Mouse (Mus musculus) CH12.LX (cell line): ENCODE measurements around the gene Asb16. TPM values are rescaled to one million over a fixed set of nuclear protein-coding genes. Genes with fewer than 3 reads are reported as not detected.

Experiments
- DNase-seq: peaks from one replicate; pipeline ENCODE4 v3.0.0-alpha.2; 2013; ENCODE audit errors: extremely low read depth
- H3K27ac ChIP-seq: 2 replicates; pipeline ENCODE4 v1.5.1; 2012; ENCODE audit warnings: low read depth, mild to moderate bottlenecking, control low read depth, moderate library complexity; ENCODE audit not compliant: insufficient read depth
- H3K27me3 ChIP-seq: replicated peaks from 2 replicates; pipeline ENCODE3; 2012; ENCODE audit warnings: inconsistent platforms
- H3K36me3 ChIP-seq, 2 experiments: replicated peaks in 1 of 2; 2 replicates each; pipeline versions ENCODE3 to v1.6.1; 2012; ENCODE audit warnings: inconsistent platforms in 1 of 2, low read length in 1 of 2, mild to moderate bottlenecking in 1 of 2, mixed read lengths in 1 of 2, moderate library complexity in 1 of 2; ENCODE audit not compliant: control insufficient read depth in 1 of 2, insufficient read depth in 1 of 2
- H3K4me1 ChIP-seq, 2 experiments: 2 replicates each; pipeline ENCODE4 v1.6.1; 2012; ENCODE audit warnings: inconsistent platforms in 1 of 2, moderate library complexity in 1 of 2; ENCODE audit not compliant: insufficient read depth in 2 of 2, control insufficient read depth in 1 of 2
- H3K4me2 ChIP-seq: 2 replicates; pipeline ENCODE4 v1.6.1; 2012; ENCODE audit warnings: low read depth, mild to moderate bottlenecking, control low read depth; ENCODE audit not compliant: poor library complexity, insufficient read depth, severe bottlenecking
- H3K4me3 ChIP-seq, 3 experiments: fragments of 150-350 bp in 1 of 3; sonication (generic) in 1 of 3; replicated peaks in 1 of 3; 2 replicates each; pipeline versions ENCODE3 to v1.5.1; 2011 to 2012; ENCODE audit warnings: low read depth in 2 of 3, low read length in 2 of 3, mild to moderate bottlenecking in 2 of 3, moderate library complexity in 2 of 3, control low read depth in 1 of 3, improper control_type of control experiment in 1 of 3, inconsistent platforms in 1 of 3, mixed read lengths in 1 of 3; ENCODE audit not compliant: poor library complexity in 1 of 3
- H3K79me2 ChIP-seq: replicated peaks from 2 replicates; pipeline ENCODE4 v1.6.1; 2012; ENCODE audit warnings: mild to moderate bottlenecking, moderate library complexity; ENCODE audit not compliant: control insufficient read depth, poor library complexity, insufficient read depth, severe bottlenecking; ENCODE audit errors: extremely low read depth
- H3K9ac ChIP-seq: 2 replicates; pipeline ENCODE4 v1.6.1; 2012; ENCODE audit warnings: low read depth, mild to moderate bottlenecking, control low read depth, moderate library complexity; ENCODE audit not compliant: insufficient read depth
- H3K9me3 ChIP-seq: replicated peaks from 2 replicates; pipeline ENCODE3; 2012; ENCODE audit warnings: low read length, inconsistent platforms, mixed read lengths
- CTCF ChIP-seq, 2 experiments: IDR thresholded peaks in 1 of 2; conservative IDR thresholded peaks in 1 of 2; 2 replicates each; pipeline ENCODE4 v1.5.1; 2011 to 2012; ENCODE audit warnings: low read depth in 2 of 2, low read length in 2 of 2, improper control_type of control experiment in 1 of 2, inconsistent platforms in 1 of 2, mild to moderate bottlenecking in 1 of 2, moderate library complexity in 1 of 2
- ELF1 ChIP-seq: IDR thresholded peaks from 2 replicates; pipeline ENCODE4 v1.6.1; 2014; ENCODE audit warnings: low read depth, mild to moderate bottlenecking, inconsistent platforms, low read length, improper control_type of control experiment
- HCFC1 ChIP-seq: IDR thresholded peaks from 2 replicates; pipeline ENCODE4 v1.6.1; 2012; ENCODE audit warnings: low read depth, mild to moderate bottlenecking, inconsistent platforms, low read length, improper control_type of control experiment
- IRF4 ChIP-seq: IDR thresholded peaks from 2 replicates; pipeline ENCODE4 v1.6.1; 2014; ENCODE audit warnings: low read depth, mild to moderate bottlenecking, inconsistent platforms, low read length, improper control_type of control experiment
- JUN ChIP-seq: IDR thresholded peaks from 2 replicates; pipeline ENCODE4 v1.6.1; 2011; ENCODE audit warnings: low read depth, mild to moderate bottlenecking, low read length, improper control_type of control experiment, moderate library complexity; ENCODE audit not compliant: insufficient read depth
- JUND ChIP-seq: conservative IDR thresholded peaks from 2 replicates; pipeline ENCODE4 v1.6.1; 2011; ENCODE audit warnings: low read depth, low read length, improper control_type of control experiment
- MAX ChIP-seq: IDR thresholded peaks from 2 replicates; pipeline ENCODE4 v1.6.1; 2011; ENCODE audit warnings: low read length, improper control_type of control experiment
- MAZ ChIP-seq: IDR thresholded peaks from 2 replicates; pipeline ENCODE4 v1.6.1; 2012; ENCODE audit warnings: low read depth, mild to moderate bottlenecking, inconsistent platforms, low read length, improper control_type of control experiment, moderate library complexity
- MEF2A ChIP-seq: IDR thresholded peaks from 2 replicates; pipeline ENCODE4 v1.6.1; 2014; ENCODE audit warnings: low read depth, mild to moderate bottlenecking, inconsistent platforms, low read length, improper control_type of control experiment, borderline replicate concordance
- MXI1 ChIP-seq: IDR thresholded peaks from 2 replicates; pipeline ENCODE4 v1.6.1; 2011; ENCODE audit warnings: mild to moderate bottlenecking, low read depth, low read length, improper control_type of control experiment
- NELFE ChIP-seq: IDR thresholded peaks from 2 replicates; pipeline ENCODE4 v1.6.1; 2011; ENCODE audit warnings: low read depth, low read length, improper control_type of control experiment
- PAX5 ChIP-seq: IDR thresholded peaks from 2 replicates; pipeline ENCODE4 v1.6.1; 2012; ENCODE audit warnings: low read length, inconsistent platforms, mixed read lengths
- POLR2A ChIP-seq: IDR thresholded peaks from 2 replicates; pipeline ENCODE4 v1.6.1; 2011; ENCODE audit warnings: low read depth, mild to moderate bottlenecking, improper control_type of control experiment, low read length
- POLR2AphosphoS2 ChIP-seq: IDR thresholded peaks from 2 replicates; pipeline ENCODE4 v1.6.1; 2011; ENCODE audit warnings: low read depth, low read length, improper control_type of control experiment
- RAD21 ChIP-seq: IDR thresholded peaks from 2 replicates; pipeline ENCODE4 v1.6.1; 2011; ENCODE audit warnings: low read depth, mild to moderate bottlenecking, low read length, improper control_type of control experiment, moderate library complexity
- SMC3 ChIP-seq: IDR thresholded peaks from 2 replicates; pipeline ENCODE4 v1.6.1; 2011; ENCODE audit warnings: low read depth, low read length, improper control_type of control experiment
- TBP ChIP-seq: conservative IDR thresholded peaks from 2 replicates; pipeline ENCODE4 v1.6.1; 2011; ENCODE audit warnings: low read depth, low read length, improper control_type of control experiment
- TCF12 ChIP-seq: IDR thresholded peaks from 2 replicates; pipeline ENCODE4 v1.6.1; 2014; ENCODE audit warnings: low read depth, mild to moderate bottlenecking, inconsistent platforms, low read length, improper control_type of control experiment
- UBTF ChIP-seq: IDR thresholded peaks from 2 replicates; pipeline ENCODE4 v1.6.1; 2012; ENCODE audit warnings: low read depth, mild to moderate bottlenecking, inconsistent platforms, low read length, improper control_type of control experiment, moderate library complexity
- ZC3H11A ChIP-seq: IDR thresholded peaks from 2 replicates; pipeline ENCODE4 v1.6.1; 2012; ENCODE audit warnings: low read depth, mild to moderate bottlenecking, inconsistent platforms, low read length, improper control_type of control experiment
- ZKSCAN1 ChIP-seq: IDR thresholded peaks from 2 replicates; pipeline ENCODE4 v1.6.1; 2012; ENCODE audit warnings: low read depth, inconsistent platforms, low read length, improper control_type of control experiment, borderline replicate concordance
- dilution Hi-C: fragments of 300-500 bp; cut with MboI; formaldehyde crosslinking; loops from 2 replicates; pipeline ENCODE4 v1.14.3; 2020; ENCODE audit warnings: low sequenced_read_pairs; ENCODE audit not compliant: extremely low pct_unique_long_range_greater_than_20kb, extremely low pct_ligation_motif_present
- in situ Hi-C: fragments of 300-500 bp; cut with MboI; formaldehyde crosslinking; loops from 3 replicates; pipeline ENCODE4 v1.14.3; 2019; ENCODE audit warnings: low sequenced_read_pairs, low pct_ligation_motif_present, low pct_unique_long_range_greater_than_20kb, mixed read lengths
- polyA plus RNA-seq: library from polyadenylated mRNA; unstranded; fragments of >175 nt; gene quantifications from 2 replicates; pipeline ENCODE4 v1.2.1, GENCODE M21; 2012; ENCODE audit warnings: low read depth; ENCODE audit not compliant: insufficient read length
- total RNA-seq, 2 experiments: library from RNA; depleted of rRNA; stranded (reverse); fragments of 300-350 nt in 1 of 2; fragments of >200 nt in 1 of 2; gene quantifications; 2 replicates each; pipeline ENCODE4 v1.2.3; 2012 to 2014

Gene Asb16
- total and polyA plus RNA-seq, 3 experiments: not detected

GRCm38 (mm10) chr11:102258521-102258920, 10.0 kb upstream of the Asb16 start:
- Histone ChIP-seq H3K27ac (no peak overlapping the region), H3K9me3 (no peaks in the 10 kb centered on the region), H3K36me3 (peaks cover 62 to 95% of the 10 kb centered on the region in 2 experiments), H3K9ac (no peak overlapping the region), H3K27me3 (no peaks in the 10 kb centered on the region), H3K4me2 (no peak overlapping the region), H3K4me3 (no peak overlapping the region), H3K4me1 (no peaks in the 10 kb centered on the region), H3K79me2 (no peaks in the 10 kb centered on the region)
- in situ Hi-C loops (no loop called here), dilution Hi-C loops (no loop called here)
- DNase-seq: peak; percentile 34
- TF ChIP-seq CTCF (conservative IDR thresholded peaks at IDR 0.05 in 1 of 2, IDR thresholded peaks at IDR 0.05 in 1 of 2; ENCODE audit: low read depth in 2 of 2, low read length in 2 of 2) (peak in 1 of 2 experiments; percentile 47; a peak in 3 of 4 replicates), ELF1 (no peak)

- in situ Hi-C loops (no loop called here), dilution Hi-C loops (no loop called here)
- no peaks in the 10 kb centered on the region for H3K9me3 ChIP-seq
- TF ChIP-seq MXI1 (no peak), UBTF (no peak)
- H3K4me2 ChIP-seq: no peak overlapping the region
- H3K36me3 ChIP-seq: peaks cover 50 to 75% of the 10 kb centered on the region in 2 experiments
- H3K27ac ChIP-seq: no peak overlapping the region
- H3K79me2 ChIP-seq: no peaks in the 10 kb centered on the region
- H3K9ac ChIP-seq: no peak overlapping the region
- H3K4me1 ChIP-seq: peaks cover 0 to 12% of the 10 kb centered on the region in 2 experiments; a peak in 2 of 4 replicates
- DNase-seq: no peak
- no peak overlapping the region for H3K4me3 ChIP-seq
- H3K27me3 ChIP-seq: no peaks in the 10 kb centered on the region
Measured at GRCm38 (mm10) chr11:102263211-102263610, 5.3 kb upstream of the Asb16 start.

GRCm38 (mm10) chr11:102265816-102266215, 2.7 kb upstream of the Asb16 start:
- TF ChIP-seq MEF2A (no peak), POLR2AphosphoS2 (no peak), TBP (no peak), MAZ (no peak), HCFC1 (no peak), TCF12 (no peak), JUND (no peak), PAX5 (no peak), MAX (no peak), ZKSCAN1 (no peak), SMC3 (no peak), NELFE (no peak), MXI1 (no peak), ZC3H11A (no peak), JUN (no peak), POLR2A (no peak), IRF4 (no peak), UBTF (no peak), RAD21 (no peak)
- H3K36me3 ChIP-seq: peaks cover 32 to 52% of the 10 kb centered on the region in 2 experiments
- in situ Hi-C loops: no loop called here

More at GRCm38 (mm10) chr11:102265816-102266215, 2.7 kb upstream of the Asb16 start:
- no peak overlapping the region for H3K27ac ChIP-seq
- no peak overlapping the region for H3K4me2 ChIP-seq
- no peak overlapping the region for H3K4me3 ChIP-seq
- dilution Hi-C loops: no loop called here
- no peak overlapping the region for H3K9ac ChIP-seq
- no peak for DNase-seq
- no peaks in the 10 kb centered on the region for H3K9me3 ChIP-seq
- H3K27me3 ChIP-seq: peaks cover under 1% of the 10 kb centered on the region
- no peaks in the 10 kb centered on the region for H3K79me2 ChIP-seq
- H3K4me1 ChIP-seq: peaks cover 0 to 15% of the 10 kb centered on the region in 2 experiments; a peak in 2 of 4 replicates
